Mouse (Mus musculus): ENCODE measurements at regions not wholly inside any gene's neighbourhood (a gene's known extent, or its start where the extent isn't known, plus 50 kb on each side); places are given as distances from the start of the nearest gene placed in this dataset.

DNA sequence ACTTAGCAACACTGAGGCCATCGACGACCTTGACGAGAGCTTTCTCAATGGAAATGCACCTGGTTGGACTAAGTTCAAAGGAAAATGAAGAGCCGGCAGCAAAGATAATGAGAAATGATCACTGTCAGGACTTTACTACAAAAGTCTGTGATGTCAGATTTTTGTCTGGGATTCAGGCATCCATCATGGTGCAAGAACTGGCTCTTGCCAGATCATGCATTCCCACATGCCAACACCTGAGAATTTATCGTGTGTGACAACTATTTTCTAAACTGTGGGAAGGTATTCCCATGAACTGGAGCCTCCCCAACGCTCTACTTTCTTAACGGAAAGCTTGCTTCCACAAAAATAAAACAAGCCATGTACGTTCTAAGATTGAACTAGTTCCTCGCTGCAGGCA lies 58.1 kb downstream of the Irx6 start:
- H3K9ac ChIP-seq = no peak overlapping the region
- H3K9me3 ChIP-seq = no peaks in the 10 kb centered on the region
- no peaks in the 10 kb centered on the region for H3K36me3 ChIP-seq
- WGBS = 73% methylated on average over 9 of the region's 9 CpGs
- H3K4me2 ChIP-seq = no peak overlapping the region
- no peaks in the 10 kb centered on the region for H3K4me1 ChIP-seq
- H3K4me3 ChIP-seq = no peak overlapping the region
- H3K27ac ChIP-seq = no peak overlapping the region
- ATAC-seq (ENCODE audit: insufficient number of reproducible peaks, low FRiP score, low TSS enrichment, low read depth) = no peak
- 0 out of 2 replicates have a peak, but pooled peaks cover 3% of the 10 kb centered on the region for H3K27me3 ChIP-seq

DNA sequence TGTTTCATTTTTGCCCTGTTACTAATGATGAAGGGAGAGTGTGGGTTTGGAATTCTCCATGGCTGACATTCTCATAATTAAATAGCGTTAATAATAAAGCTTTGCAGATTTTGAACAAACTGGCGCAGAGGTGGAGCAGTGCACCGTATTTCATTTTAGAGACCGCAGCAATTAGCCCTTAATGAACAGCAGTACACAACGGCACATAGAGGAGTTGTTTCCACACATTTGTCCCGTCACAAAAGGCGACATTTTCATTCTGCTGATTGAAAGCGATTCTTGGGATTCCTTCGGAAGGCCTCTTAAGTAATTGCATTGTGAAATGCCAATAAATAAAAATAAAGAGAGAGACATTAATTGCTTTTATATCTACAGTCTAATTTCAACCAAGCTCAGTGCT lies 61.6 kb downstream of the Irx6 start:
- no peaks in the 10 kb centered on the region for H3K4me1 ChIP-seq
- no peaks in the 10 kb centered on the region for H3K9me3 ChIP-seq
- H3K4me2 ChIP-seq = no peak overlapping the region
- no peak overlapping the region for H3K4me3 ChIP-seq
- no peaks in the 10 kb centered on the region for H3K36me3 ChIP-seq
- no peak overlapping the region for H3K27ac ChIP-seq
- no peak overlapping the region for H3K9ac ChIP-seq
- no peak for ATAC-seq (ENCODE audit: insufficient number of reproducible peaks, low FRiP score, low TSS enrichment, low read depth)
- whole genome bisulfite sequencing = 52% methylated on average over 9 of the region's 9 CpGs
- H3K27me3 ChIP-seq = no peaks in the 10 kb centered on the region

DNA sequence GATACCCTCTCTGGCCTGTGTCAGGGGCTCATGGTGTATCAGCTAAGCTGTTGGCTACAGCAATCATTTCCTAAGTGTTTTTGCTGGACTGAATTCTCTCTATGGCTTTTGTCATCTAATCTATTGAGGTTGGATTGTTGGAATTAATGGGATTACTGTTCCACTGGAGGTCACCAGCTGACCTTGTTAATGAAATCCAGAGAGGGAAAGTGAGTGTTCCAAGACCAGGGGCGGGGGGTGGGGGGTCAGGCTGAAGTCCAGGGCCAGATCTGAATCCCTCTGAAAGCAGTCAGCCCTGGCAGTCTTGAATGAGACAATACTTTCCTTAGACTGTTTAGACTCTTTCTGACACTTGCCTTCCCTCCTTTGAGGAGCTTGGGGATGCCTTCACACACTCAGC lies 64.0 kb downstream of the Irx6 start:
- H3K9me3 ChIP-seq = no peaks in the 10 kb centered on the region
- H3K9ac ChIP-seq = no peak overlapping the region
- no peaks in the 10 kb centered on the region for H3K4me1 ChIP-seq
- no peak overlapping the region for H3K4me2 ChIP-seq
- 56% methylated on average over 1 of the region's 1 CpGs for WGBS
- no peaks in the 10 kb centered on the region for H3K27me3 ChIP-seq
- no peak for ATAC-seq (ENCODE audit: insufficient number of reproducible peaks, low FRiP score, low TSS enrichment, low read depth)
- no peak overlapping the region for H3K27ac ChIP-seq
- no peaks in the 10 kb centered on the region for H3K36me3 ChIP-seq
- no peak overlapping the region for H3K4me3 ChIP-seq

DNA sequence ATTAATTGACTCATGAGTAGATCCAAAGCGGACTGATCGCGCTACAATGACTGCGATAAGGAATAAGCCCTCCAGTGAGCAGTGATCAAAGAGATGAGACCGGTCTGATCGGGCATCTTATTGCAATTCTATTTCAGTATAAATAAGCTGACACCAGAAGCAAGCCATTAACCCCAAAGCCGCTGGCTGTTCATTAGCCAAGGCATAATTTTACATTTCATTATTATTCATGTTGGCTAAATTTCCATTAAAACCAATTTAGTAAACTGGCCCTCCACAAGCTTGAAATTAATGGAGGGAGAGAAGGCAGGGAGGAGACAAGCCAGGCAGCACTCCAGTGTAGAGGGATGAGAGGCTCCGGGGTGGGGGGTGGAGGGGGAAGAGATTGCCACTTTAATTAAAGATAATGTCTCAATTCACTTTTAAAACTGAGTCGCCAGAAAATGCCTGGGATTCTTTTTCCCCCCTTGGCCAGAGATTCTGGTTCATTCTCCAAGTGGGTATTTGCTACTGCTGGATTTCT lies 66.3 kb downstream of the Irx6 start:
- no peak overlapping the region for H3K4me3 ChIP-seq
- no peaks in the 10 kb centered on the region for H3K36me3 ChIP-seq
- no peak for ATAC-seq (ENCODE audit: insufficient number of reproducible peaks, low FRiP score, low TSS enrichment, low read depth)
- H3K27me3 ChIP-seq = no peaks in the 10 kb centered on the region
- H3K9me3 ChIP-seq = no peaks in the 10 kb centered on the region
- no peaks in the 10 kb centered on the region for H3K4me1 ChIP-seq
- no peak overlapping the region for H3K4me2 ChIP-seq
- no peak overlapping the region for H3K9ac ChIP-seq
- WGBS = 77% methylated on average over 9 of the region's 9 CpGs
- H3K27ac ChIP-seq = no peak overlapping the region

DNA sequence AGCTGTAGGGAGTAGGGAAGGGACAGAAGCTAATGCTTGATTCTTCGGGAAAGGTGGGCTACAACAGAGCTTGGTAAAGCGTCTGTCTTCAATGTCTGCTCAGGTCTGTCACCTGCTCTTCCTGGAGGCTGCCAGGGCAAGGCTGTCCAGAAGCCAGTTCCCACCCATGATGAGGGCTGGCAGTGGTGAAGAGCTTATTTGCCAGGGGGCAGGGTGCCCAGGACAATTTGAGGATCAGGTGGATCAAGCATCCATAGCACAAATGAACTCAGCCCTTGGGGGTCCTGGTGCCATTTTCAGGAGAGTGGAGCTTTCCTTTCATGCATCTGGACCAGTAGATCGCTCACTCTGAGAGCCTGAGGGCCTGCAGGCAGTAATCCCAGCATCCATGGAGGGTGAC lies 67.7 kb downstream of the Irx6 start:
- no peak overlapping the region for H3K4me3 ChIP-seq
- H3K4me2 ChIP-seq = no peak overlapping the region
- no peak overlapping the region for H3K9ac ChIP-seq
- no peaks in the 10 kb centered on the region for H3K9me3 ChIP-seq
- ATAC-seq (ENCODE audit: insufficient number of reproducible peaks, low FRiP score, low TSS enrichment, low read depth) = no peak
- no peaks in the 10 kb centered on the region for H3K36me3 ChIP-seq
- H3K4me1 ChIP-seq = no peaks in the 10 kb centered on the region
- WGBS = 83% methylated on average over 3 of the region's 3 CpGs
- no peaks in the 10 kb centered on the region for H3K27me3 ChIP-seq
- no peak overlapping the region for H3K27ac ChIP-seq

DNA sequence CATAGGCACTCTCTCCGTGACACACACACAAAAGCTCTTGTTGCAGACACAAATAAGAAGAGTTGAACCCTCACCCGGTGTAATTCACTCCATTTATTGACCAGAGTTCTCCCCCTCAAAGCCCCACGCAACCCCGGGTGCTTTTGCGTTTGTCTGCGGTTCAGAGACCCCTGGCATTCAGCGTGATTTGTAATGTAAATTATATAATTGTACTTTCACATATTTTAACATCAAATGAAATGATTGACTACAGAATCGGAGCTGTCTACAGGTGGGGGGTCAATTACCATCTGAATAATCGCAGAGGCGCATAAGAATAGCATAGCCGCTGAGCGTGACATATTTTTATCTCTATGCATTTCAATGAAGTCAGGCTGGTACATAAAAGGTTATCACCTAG lies 69.0 kb downstream of the Irx6 start:
- H3K4me3 ChIP-seq = no peak overlapping the region
- H3K9ac ChIP-seq = no peak overlapping the region
- H3K4me2 ChIP-seq = no peak overlapping the region
- WGBS = 75% methylated on average over 12 of the region's 12 CpGs
- no peak for ATAC-seq (ENCODE audit: insufficient number of reproducible peaks, low FRiP score, low TSS enrichment, low read depth)
- no peaks in the 10 kb centered on the region for H3K9me3 ChIP-seq
- H3K27me3 ChIP-seq = no peaks in the 10 kb centered on the region
- H3K27ac ChIP-seq = no peak overlapping the region
- H3K36me3 ChIP-seq = no peaks in the 10 kb centered on the region
- H3K4me1 ChIP-seq = 0 out of 2 replicates have a peak, but pooled peaks cover 3% of the 10 kb centered on the region

DNA sequence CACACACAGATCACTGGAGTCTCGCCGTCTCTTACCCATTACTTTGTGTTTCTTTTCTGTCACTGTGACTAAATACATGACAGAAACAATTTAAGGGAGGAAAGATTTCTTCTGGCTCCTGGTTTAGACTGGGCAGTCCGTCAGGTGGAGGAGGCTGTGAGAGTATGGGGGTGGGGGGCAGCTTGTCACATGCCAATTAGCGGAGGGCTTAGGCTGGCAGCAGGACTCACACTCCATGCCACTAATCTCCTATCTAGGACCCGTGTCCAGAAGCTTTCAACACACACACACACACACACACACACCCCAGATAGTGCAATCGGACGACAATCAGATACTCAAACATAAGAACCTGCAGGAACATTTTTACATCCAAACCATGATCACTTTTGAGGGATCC lies 73.0 kb downstream of the Irx6 start:
- no peak for ATAC-seq (ENCODE audit: insufficient number of reproducible peaks, low FRiP score, low TSS enrichment, low read depth)
- H3K4me2 ChIP-seq = no peak overlapping the region
- H3K4me1 ChIP-seq = 0 out of 2 replicates have a peak, but pooled peaks cover 3% of the 10 kb centered on the region
- no peaks in the 10 kb centered on the region for H3K27me3 ChIP-seq
- WGBS = 57% methylated on average over 7 of the region's 7 CpGs
- no peak overlapping the region for H3K9ac ChIP-seq
- no peaks in the 10 kb centered on the region for H3K9me3 ChIP-seq
- no peak overlapping the region for H3K4me3 ChIP-seq
- no peaks in the 10 kb centered on the region for H3K36me3 ChIP-seq
- no peak overlapping the region for H3K27ac ChIP-seq

DNA sequence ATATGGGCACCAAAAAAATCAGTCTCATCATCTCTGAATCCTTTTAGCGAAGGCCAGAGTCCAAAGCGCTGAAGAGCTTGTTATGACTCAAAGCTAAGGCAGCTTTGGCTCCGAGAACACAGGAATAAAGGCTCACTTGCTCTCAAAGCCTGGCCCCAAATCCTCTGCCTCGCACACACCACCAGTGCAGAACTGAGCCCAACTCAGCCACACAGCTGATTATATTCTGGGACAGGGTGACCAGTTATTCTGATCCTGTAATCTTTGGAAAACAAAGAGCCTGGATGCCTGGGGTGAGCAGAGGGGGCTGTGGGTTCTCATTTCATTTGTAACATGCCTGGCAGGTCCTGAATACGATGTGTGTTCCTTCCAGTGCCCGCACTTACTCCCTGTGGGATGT lies 73.9 kb downstream of the Irx6 start:
- H3K27me3 ChIP-seq = no peaks in the 10 kb centered on the region
- WGBS = 58% methylated on average over 6 of the region's 6 CpGs
- H3K27ac ChIP-seq = no peak overlapping the region
- H3K9ac ChIP-seq = no peak overlapping the region
- no peak overlapping the region for H3K4me2 ChIP-seq
- H3K9me3 ChIP-seq = no peaks in the 10 kb centered on the region
- H3K4me1 ChIP-seq = 0 out of 2 replicates have a peak, but pooled peaks cover 3% of the 10 kb centered on the region
- no peak for ATAC-seq (ENCODE audit: insufficient number of reproducible peaks, low FRiP score, low TSS enrichment, low read depth)
- H3K4me3 ChIP-seq = no peak overlapping the region
- no peaks in the 10 kb centered on the region for H3K36me3 ChIP-seq

DNA sequence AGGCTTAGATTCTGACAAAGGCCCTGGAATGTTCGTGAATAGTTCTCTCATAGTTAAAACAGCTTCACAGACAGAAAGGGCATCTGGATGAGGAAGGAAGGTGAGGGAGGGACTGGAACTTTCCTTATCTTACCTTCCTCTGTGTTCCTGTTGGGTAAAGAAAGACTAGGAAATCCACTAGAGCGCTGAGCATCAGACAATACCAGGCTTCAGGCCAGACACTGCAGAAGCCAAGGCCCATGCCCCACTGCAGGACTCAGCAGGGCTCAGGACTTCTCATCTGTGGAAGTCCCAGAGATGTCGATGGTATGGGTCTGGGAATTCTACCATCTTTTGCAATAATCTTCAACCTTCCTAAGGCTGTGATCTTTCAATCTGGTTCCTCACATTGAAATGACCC lies 67.2 kb upstream of the Mmp2 start:
- Histone ChIP-seq H3K9me3 (no peaks in the 10 kb centered on the region), H3K27me3 (no peaks in the 10 kb centered on the region; the same call in 1 of the 2 replicates), H3K27ac (no peak overlapping the region), H3K9ac (no peak overlapping the region), H3K4me2 (no peak overlapping the region), H3K4me3 (no peak overlapping the region), H3K36me3 (no peaks in the 10 kb centered on the region), H3K4me1 (peaks cover 7% of the 10 kb centered on the region; the same call in 1 of the 2 replicates)
- no peak for ATAC-seq (ENCODE audit: insufficient number of reproducible peaks, low FRiP score, low TSS enrichment, low read depth)
- 85% methylated on average over 3 of the region's 3 CpGs for WGBS

DNA sequence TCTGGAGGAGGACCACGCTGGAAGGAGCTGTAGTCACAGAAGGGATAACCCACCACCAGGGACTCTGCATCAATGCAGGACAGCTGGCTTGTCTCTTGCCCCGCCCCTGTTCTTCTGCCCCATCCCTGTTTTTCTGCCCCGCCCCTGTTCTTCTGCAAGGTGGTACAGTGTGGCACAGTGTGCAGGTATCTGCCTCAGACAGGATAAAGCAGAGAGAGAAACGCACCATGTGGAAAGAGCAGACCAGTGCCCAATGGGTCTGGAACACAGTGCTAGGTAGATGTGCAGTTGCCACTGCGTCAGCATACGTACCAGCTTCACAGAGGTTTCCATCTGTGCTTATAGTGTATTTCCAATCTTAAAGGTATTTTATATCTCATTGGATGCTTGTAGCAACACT lies 66.2 kb upstream of the Mmp2 start:
- Histone ChIP-seq H3K9ac (no peak overlapping the region), H3K4me2 (no peak overlapping the region), H3K27me3 (no peaks in the 10 kb centered on the region), H3K9me3 (no peaks in the 10 kb centered on the region), H3K27ac (no peak overlapping the region), H3K36me3 (no peaks in the 10 kb centered on the region), H3K4me3 (no peak overlapping the region), H3K4me1 (peaks cover 7% of the 10 kb centered on the region; the same call in 1 of the 2 replicates)
- WGBS = 93% methylated on average over 6 of the region's 6 CpGs
- no peak for ATAC-seq (ENCODE audit: insufficient number of reproducible peaks, low FRiP score, low TSS enrichment, low read depth)

DNA sequence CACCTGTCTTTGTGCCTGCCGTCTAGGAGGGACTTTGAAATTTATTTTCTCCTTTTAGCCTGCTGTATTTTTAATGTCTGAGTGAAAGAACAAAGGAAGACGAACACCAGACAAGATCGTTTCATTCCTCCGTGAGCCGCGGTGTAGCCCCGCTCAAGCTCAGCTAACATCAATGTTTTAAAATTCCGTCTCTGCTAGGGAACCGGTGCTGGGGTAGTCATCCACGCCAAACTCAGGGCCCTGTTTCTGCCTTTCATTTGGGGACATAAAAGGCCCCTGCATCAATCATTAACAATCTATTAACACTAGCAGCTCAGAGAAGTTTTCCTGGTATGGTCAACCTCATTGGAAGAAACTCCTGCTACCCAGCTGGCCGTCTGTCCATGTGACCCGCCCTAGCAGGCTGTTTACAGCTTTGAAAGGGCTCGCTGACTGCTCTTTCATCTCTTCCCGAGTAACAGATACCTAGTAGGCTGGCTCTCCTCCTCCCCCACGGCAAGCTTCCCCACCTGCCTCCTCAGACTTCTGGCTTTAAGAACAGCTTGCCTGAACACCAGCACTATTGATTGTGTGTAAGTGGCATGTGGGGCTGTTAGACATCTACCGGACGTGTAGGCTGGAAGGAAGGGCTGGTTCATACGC lies 65.0 kb upstream of the Mmp2 start:
- H3K9me3 ChIP-seq = no peaks in the 10 kb centered on the region
- no peak overlapping the region for H3K27ac ChIP-seq
- no peak overlapping the region for H3K4me3 ChIP-seq
- H3K9ac ChIP-seq = no peak overlapping the region
- WGBS = 10% methylated on average over 18 of the region's 18 CpGs
- H3K4me1 ChIP-seq = peaks cover 7% of the 10 kb centered on the region; the same call in 1 of the 2 replicates
- peak overlapping the region; percentile 14; the same call in 1 of the 2 replicates for H3K4me2 ChIP-seq
- no peaks in the 10 kb centered on the region for H3K27me3 ChIP-seq
- no peak for ATAC-seq (ENCODE audit: insufficient number of reproducible peaks, low FRiP score, low TSS enrichment, low read depth)
- no peaks in the 10 kb centered on the region for H3K36me3 ChIP-seq

DNA sequence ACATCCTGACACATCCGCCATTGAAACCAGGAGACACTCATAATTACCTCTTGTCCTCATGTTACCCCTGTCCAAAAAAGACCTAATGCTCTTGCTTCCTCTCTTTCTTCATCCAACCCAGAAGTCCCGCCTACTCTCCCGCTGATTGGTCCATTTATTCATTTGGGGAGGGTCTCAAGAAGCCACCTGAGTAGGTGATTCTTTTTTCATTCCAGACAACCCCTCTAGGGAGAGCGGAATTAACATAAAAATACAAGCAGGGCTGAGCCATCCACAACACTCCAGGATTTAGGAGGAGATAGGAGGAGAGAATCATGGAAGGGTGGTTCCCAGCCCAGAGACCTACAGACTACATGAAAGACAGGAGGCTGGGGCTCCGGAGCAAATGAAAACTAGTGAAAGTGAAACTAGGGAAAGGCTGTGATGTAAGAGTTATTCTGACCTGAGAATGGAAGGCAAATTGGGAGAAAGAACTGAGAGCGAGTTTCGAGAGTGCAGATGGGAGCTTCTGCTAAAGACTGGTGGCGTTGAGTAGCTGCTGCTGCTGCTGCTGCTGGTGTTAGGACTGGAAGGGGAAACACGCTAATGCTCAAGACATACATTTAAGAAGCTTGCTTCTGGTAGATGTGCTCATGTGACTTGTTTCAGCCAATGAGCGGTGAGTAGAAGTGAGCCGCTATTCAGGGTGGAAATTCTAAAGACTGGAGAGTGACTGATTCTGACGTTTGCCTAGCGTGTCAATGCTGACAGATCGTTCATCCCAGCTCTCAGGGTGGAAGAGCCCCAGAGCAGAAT lies 55.0 kb upstream of the Mmp2 start:
- H3K4me3 ChIP-seq = no peak overlapping the region

More for the DNA sequence above, 55.0 kb upstream of the Mmp2 start:
- Histone ChIP-seq H3K27me3 (no peaks in the 10 kb centered on the region), H3K4me1 (peaks cover 3% of the 10 kb centered on the region; the same call in 1 of the 2 replicates), H3K27ac (no peak overlapping the region), H3K9me3 (no peaks in the 10 kb centered on the region), H3K36me3 (no peaks in the 10 kb centered on the region), H3K4me2 (peak overlapping the region; percentile 7; the same call in 1 of the 2 replicates), H3K9ac (no peak overlapping the region)
- 66% methylated on average over 14 of the region's 14 CpGs for WGBS
- no peak for ATAC-seq (ENCODE audit: insufficient number of reproducible peaks, low FRiP score, low TSS enrichment, low read depth)

Data from limb, embryonic 15.5 days (tissue).